Mouse (Mus musculus) MEL (cell line): Measurements from ENCODE around the gene Vsig8.

ENCODE experiments used
- CTCF ChIP-seq, 3 experiments: IDR thresholded peaks in 2 of 3; conservative IDR thresholded peaks in 1 of 3; 2 replicates each; pipeline ENCODE4 v1.5.1; 2011 to 2012; ENCODE audit warnings: low read length in 3 of 3, low read depth in 2 of 3, mild to moderate bottlenecking in 2 of 3, improper control_type of control experiment in 1 of 3, inconsistent platforms in 1 of 3, mixed read lengths in 1 of 3, moderate library complexity in 1 of 3; ENCODE audit not compliant: control insufficient read depth in 1 of 3, insufficient read depth in 1 of 3, poor library complexity in 1 of 3, severe bottlenecking in 1 of 3
- KAT2A ChIP-seq: conservative IDR thresholded peaks from 2 replicates; pipeline ENCODE4 v1.6.1; 2012; ENCODE audit warnings: low read depth, low read length, improper control_type of control experiment, inconsistent platforms
- MAFK ChIP-seq: IDR thresholded peaks from 2 replicates; pipeline ENCODE4 v1.6.1; 2011; ENCODE audit warnings: low read depth, mild to moderate bottlenecking, low read length, improper control_type of control experiment, borderline replicate concordance
- MXI1 ChIP-seq: IDR thresholded peaks from 2 replicates; pipeline ENCODE4 v1.6.1; 2011; ENCODE audit warnings: mild to moderate bottlenecking, low read depth, low read length, improper control_type of control experiment
- POLR2A ChIP-seq, 2 experiments: IDR thresholded peaks; 2 replicates each; pipeline ENCODE4 v1.6.1; 2011 to 2012; ENCODE audit warnings: low read length in 2 of 2, mild to moderate bottlenecking in 2 of 2, control low read depth in 1 of 2, improper control_type of control experiment in 1 of 2, low read depth in 1 of 2, moderate library complexity in 1 of 2; ENCODE audit not compliant: control insufficient read depth in 1 of 2, insufficient read depth in 1 of 2, poor library complexity in 1 of 2
- POLR2AphosphoS2 ChIP-seq: IDR thresholded peaks from 2 replicates; pipeline ENCODE4 v1.6.1; 2011; ENCODE audit warnings: low read length, improper control_type of control experiment
- RCOR1 ChIP-seq: IDR thresholded peaks from 2 replicates; pipeline ENCODE4 v1.6.1; 2012; ENCODE audit warnings: low read depth, mild to moderate bottlenecking, inconsistent platforms, low read length, improper control_type of control experiment
- SIN3A ChIP-seq: IDR thresholded peaks from 2 replicates; pipeline ENCODE4 v1.6.1; 2012; ENCODE audit warnings: low read length, improper control_type of control experiment, inconsistent platforms
- TCF12 ChIP-seq: IDR thresholded peaks from 2 replicates; pipeline ENCODE4 v1.6.1; 2014; ENCODE audit warnings: low read depth, mild to moderate bottlenecking, inconsistent platforms, low read length, improper control_type of control experiment, moderate library complexity
- USF1 ChIP-seq: IDR thresholded peaks from 2 replicates; pipeline ENCODE4 v1.6.1; 2014; ENCODE audit warnings: low read depth, mild to moderate bottlenecking, inconsistent platforms, low read length, improper control_type of control experiment, moderate library complexity
- ZKSCAN1 ChIP-seq: IDR thresholded peaks from 2 replicates; pipeline ENCODE4 v1.6.1; 2012; ENCODE audit warnings: low read depth, mild to moderate bottlenecking, inconsistent platforms, low read length, improper control_type of control experiment, moderate library complexity

DNA sequence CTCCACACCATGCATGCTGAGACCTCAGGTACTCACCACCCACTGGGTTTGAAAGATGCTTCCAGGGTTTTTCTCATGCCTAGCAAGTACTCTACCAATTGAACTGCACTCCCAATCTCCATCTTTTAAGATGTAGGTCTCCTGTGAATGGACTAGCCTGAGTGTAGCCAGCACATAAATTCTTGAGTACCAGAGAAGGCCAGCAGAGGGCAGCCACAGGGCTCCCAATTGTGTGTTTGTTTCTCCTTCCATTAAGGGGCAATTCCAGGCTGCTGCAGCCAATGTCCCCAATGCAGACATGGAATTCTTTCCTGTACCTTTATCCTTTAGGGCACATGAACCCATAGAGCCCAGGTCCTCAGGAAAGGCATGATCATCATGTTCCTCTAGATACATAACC, 38.8 kb downstream of the Vsig8 start:
- TF ChIP-seq RCOR1, result no peak
- TF ChIP-seq KAT2A, result no peak
- TF ChIP-seq POLR2A (IDR thresholded peaks at IDR 0.05; ENCODE audit: control insufficient read depth in 1 of 2, insufficient read depth in 1 of 2, low read depth in 1 of 2, low read length in 2 of 2, poor library complexity in 1 of 2), result no peak
- TF ChIP-seq TCF12, result no peak
- TF ChIP-seq MAFK, result no peak
- no peak for TF ChIP-seq MXI1
- TF ChIP-seq CTCF (IDR thresholded peaks at IDR 0.05 in 2 of 3, conservative IDR thresholded peaks at IDR 0.05 in 1 of 3; ENCODE audit: control insufficient read depth in 1 of 3, insufficient read depth in 1 of 3, low read depth in 2 of 3, low read length in 3 of 3, poor library complexity in 1 of 3, severe bottlenecking in 1 of 3), result peak; percentile 60 to 71 (median 65)
- no peak for TF ChIP-seq USF1
- no peak for TF ChIP-seq ZKSCAN1
- TF ChIP-seq POLR2AphosphoS2, result no peak
- TF ChIP-seq SIN3A, result no peak
